Mouse (Mus musculus): ENCODE results near the gene Dimt1. TPM values are rescaled to one million over a fixed set of nuclear protein-coding genes. Genes with fewer than 3 reads are reported as not detected.
"Not testable (repeated sequence)": the region's sequence is repeated elsewhere in the genome, so short reads cannot be mapped to it uniquely, and the experiment has no call there.

The Dimt1 gene
- total RNA-seq, 1 experiment from 2014 or later: 35.1 TPM

- no peak for ATAC-seq (replicated peaks; ENCODE audit: low read depth, poor library complexity, severe bottlenecking)
These were observed 11.4 kb downstream of the Dimt1 start for GRCm38 (mm10) chr13:106958286-106958685.

DNA sequence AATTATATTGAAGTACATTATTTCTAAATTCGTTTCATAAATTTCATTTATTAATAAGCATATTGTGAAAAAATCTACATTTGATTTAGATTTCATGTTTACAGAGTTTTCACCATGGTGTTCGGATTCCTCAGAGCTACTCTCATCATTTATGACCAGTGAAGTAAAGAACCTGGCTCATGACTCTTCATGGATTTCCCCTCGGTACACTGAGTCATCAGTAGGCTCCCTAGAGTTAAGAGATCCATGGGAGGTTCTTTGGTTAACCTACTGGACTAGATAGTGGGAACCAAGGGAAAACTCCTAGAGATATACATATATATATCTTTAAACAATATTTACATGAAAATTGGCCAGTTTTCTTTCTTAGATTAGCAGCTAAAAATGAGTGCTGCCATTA, 13.6 kb downstream of the Dimt1 start:
- no peak for ATAC-seq (replicated peaks; ENCODE audit: low read depth, poor library complexity, severe bottlenecking)

DNA sequence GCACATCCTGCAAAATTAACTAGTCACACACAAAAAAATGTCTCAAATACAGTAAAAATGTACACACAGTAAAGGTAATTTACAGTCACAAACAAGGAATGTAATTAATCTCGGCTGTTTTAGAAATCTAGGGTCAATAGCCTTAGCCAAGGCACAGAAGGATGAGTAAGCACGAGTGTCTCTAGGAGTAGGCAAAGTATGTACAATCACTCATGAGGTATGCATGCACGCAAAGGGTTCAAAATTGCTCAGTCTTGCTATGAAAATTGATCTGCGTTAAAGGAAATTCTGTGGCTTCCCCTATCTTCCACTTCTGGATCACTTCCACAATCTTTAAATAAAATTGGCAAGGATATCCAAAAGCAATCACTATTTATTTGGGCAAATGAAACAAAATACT, 14.6 kb downstream of the Dimt1 start:
- no peak for ATAC-seq (replicated peaks; ENCODE audit: low read depth, poor library complexity, severe bottlenecking)

- ATAC-seq (replicated peaks; ENCODE audit: low read depth, poor library complexity, severe bottlenecking): no peak
These were observed 50.0 kb downstream of the Dimt1 start for GRCm38 (mm10) chr13:106996891-106997290.

GRCm38 (mm10) chr13:106997557-106997956, 50.6 kb downstream of the Dimt1 start:
- ATAC-seq (replicated peaks; ENCODE audit: low read depth, poor library complexity, severe bottlenecking): not testable (repeated sequence)

DNA sequence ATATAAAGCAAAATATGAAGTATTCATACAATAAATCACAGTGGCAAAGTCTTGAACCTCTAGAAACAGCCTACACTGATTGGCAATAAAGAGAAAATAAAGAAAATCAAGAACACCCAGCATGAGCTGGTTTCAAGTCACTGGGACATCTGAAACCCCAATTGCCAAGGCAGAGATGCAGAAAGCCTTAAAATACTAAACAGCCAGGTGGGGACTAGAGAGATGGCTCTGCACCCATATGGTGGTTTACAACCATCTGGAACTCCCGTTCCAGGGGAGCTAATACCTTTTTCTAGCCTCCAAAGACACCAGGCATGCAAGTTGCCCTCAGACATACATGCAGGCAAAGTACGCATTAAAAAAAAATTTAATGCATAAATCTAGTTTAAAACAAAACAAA, 51.1 kb downstream of the Dimt1 start:
- no peak for ATAC-seq (replicated peaks; ENCODE audit: low read depth, poor library complexity, severe bottlenecking)

GRCm38 (mm10) chr13:106998671-106999070, 51.7 kb downstream of the Dimt1 start:
- ATAC-seq (replicated peaks; ENCODE audit: low read depth, poor library complexity, severe bottlenecking): peak; percentile 99

- no peak for ATAC-seq (replicated peaks; ENCODE audit: low read depth, poor library complexity, severe bottlenecking)
These were observed 56.3 kb downstream of the Dimt1 start for GRCm38 (mm10) chr13:107003211-107003610.

DNA sequence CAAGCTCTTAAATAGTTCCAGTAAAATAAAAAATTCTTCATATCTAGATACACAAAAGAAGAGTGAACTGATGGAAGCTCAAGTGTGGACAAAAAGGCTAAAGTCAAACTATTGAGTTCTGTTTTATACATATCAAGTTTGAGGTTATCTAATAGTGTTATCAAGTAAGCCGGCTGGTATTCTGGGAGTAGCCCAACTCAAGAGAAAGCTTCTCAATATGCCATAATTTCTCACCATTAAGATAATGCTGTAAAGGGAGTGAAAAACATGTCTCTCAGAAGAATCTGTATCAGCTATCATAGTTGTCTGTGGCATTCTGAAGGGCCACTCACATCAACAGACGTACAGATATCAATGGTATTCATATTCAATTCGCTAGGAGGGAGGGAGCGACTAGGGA, 61.2 kb downstream of the Dimt1 start:
- ATAC-seq (replicated peaks; ENCODE audit: low read depth, poor library complexity, severe bottlenecking): no peak

Other genes starting within 250 kb of the Dimt1 start
- 71.1 and 74.4 TPM in 2 replicates for gene Ipo11, start 10.2 kb upstream of the Dimt1 start, total RNA-seq (2017)
- 37.3 and 45.9 TPM in 2 replicates for gene Kif2a, start 75.0 kb downstream of the Dimt1 start, total RNA-seq (2017)